Mouse (Mus musculus): ENCODE results near the gene Nfkb2. TPM values are rescaled to one million over a fixed set of nuclear protein-coding genes. Genes with fewer than 3 reads are reported as not detected.

The Nfkb2 gene
- total RNA-seq, 2 experiments from 2014 or later = 7.3 to 8.6 TPM

DNA sequence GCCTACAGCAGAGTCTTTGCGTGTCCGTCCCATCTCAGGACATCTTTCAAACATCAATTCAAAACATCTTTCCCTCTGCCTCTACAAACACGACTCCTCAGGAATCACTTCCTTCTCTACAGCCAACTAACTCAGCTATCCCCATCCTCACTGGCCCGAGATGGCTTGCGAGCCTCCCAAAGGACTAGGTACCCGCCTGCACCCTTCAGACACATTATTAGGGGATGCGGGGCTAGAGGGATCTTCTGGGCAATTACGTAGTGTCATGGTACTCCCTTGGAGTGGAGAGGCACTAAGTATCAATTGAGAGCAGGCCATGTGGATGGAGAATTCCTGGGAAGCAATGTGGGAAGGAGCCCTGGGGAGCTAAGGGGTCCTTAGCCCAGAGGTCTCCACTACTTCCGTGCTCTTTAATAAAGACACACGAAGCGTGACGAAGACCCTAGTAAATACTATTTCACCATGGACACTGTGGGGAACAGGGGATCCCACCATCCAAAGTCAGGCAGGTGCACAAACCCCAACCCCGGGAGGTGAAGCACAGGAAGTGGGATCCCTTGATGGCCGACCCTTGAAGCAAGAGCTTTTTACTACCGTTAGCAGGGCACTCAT is 33.7 kb downstream of the Nfkb2 start:
- intact Hi-C loops (cut with DNase I) = no loop called here
- DNase-seq = no peak

DNA sequence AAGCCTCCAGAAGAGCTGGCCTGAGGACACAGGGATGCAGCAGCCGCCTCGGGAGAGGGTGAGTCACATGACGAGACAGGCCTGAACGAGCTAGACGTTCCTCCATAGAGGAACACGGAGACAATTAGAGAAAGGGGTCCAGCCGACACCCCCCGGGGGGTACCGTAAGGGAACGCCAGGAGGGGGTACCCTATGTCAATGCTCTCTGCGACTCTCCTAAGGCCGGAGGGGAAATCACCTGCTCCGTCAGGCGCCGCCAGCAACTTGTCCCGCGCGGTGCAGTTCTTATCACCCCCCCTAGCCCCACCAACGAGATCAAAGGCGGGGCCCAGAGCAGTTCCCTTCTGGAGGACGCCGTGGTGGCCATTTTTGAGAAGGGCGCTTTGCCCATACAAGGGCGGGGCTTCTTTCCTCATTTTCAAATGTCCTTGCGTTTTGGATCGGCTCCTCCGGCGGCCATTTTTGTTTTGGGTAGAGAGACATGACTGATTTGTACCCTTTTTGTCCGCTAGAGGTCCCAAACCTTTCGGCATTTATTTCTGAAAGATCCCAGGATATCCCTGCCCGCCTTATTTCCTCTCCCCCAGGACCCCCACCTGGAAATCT is 34.3 kb downstream of the Nfkb2 start, which contains the start of gene Cuedc2:
Cuedc2 (minus strand) TSS at position 372 of the 606 bp plus-strand sequence.
- intact Hi-C loops (cut with DNase I) = no loop called here

GRCm38 (mm10) chr19:46338942-46339286 is 34.8 kb downstream of the Nfkb2 start:
- intact Hi-C loops (cut with DNase I) = no loop called here
- no peak for DNase-seq

More for the DNA sequence above, 34.3 kb downstream of the Nfkb2 start, which contains the start of gene Cuedc2:
- peak; percentile 95 to 100 for DNase-seq

- intact Hi-C loops (cut with DNase I) = no loop called here
- DNase-seq = no peak
Observed at GRCm38 (mm10) chr19:46339287-46339971, 35.3 kb downstream of the Nfkb2 start.

DNA sequence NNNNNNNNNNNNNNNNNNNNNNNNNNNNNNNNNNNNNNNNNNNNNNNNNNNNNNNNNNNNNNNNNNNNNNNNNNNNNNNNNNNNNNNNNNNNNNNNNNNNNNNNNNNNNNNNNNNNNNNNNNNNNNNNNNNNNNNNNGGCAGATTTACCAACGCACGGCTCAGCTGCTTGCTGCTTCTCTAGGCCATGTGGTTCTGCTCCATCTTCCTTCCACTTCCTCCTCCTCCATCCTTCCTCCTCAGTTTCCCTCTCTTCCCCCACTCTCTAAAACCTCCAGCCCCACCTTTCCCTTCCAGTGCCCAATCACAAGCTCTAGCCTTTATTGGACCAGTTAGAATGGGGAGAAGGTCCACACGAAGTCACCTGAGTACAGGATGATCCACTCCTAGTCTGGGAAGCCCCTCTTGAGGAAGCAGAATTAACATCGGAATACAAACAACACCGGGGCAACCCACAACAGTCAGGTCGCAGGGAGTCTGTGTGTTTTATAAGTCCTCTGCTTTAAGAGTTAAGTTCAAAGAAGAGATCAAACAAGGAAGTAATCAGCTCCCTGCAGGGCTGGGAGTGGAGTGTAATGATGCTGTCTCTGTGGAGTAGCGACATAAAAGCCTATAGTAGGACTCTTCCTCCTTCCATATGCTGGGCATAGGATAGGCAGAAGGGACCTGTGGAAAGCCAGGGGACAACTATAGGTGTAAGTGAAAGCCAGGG is 40.7 kb downstream of the Nfkb2 start:
- intact Hi-C loops (cut with DNase I) = loop anchor here (5.0 kb wide), 1 partner anchor 107 kb away; no protein-coding TSS in a partner anchor

DNA sequence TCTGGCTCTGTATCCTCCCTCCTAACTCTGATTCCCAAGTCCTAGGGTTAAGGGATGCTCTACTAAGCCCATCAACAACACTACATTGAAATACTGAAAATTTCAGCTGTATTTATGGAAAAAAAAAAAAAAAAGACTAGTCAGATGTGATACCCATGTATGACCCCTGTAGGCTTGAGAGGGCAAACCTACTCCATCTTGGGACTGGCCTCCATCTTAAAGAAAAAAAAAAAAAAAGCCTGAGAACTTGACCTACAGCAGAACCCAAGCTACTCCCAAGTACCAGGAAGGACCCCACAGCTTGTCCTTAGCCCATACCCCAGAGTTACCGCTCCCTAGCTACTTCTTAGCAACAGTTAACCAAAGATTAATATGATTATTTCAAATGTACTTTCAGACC is 43.0 kb downstream of the Nfkb2 start:
- intact Hi-C loops (cut with DNase I) = no loop called here
- DNase-seq = no peak

More for the DNA sequence above, 40.7 kb downstream of the Nfkb2 start:
- no peak for DNase-seq

DNA sequence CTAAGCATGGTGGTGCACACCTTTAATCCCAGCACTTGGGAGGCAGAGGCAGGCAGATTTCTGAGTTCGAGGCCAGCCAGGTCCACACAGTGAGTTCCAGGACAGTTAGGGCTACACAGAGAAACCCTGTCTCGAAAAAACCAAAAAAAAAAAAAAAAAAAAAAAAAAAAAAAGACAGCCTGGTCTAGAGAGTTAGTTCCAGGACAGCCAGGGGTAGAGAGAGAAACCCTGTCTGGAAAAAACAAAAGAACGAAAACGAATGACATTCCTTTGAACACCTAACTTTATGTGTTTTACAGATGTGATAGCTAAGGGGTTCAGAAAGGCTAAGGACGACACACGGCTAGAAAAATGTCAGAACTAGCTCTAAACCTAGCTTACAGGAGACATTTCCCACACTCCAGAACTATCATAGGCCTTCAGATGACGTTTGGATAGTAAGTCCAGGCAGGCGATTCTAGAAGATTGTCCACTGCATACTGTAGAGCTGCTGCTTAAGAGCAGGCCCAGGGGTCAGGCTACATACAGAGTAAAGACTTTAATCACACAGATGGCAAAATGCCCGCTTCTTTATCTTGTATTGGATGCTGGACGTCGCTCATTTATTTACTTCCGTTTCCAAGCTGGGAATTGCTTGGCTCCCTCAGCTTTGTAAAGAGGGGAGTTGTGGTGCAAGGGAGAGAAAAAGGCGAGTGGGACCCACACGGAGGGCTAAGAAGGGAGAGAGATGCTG is 44.0 kb downstream of the Nfkb2 start:
- no peak for DNase-seq
- intact Hi-C loops (cut with DNase I) = no loop called here

GRCm38 (mm10) chr19:46348761-46349458 is 44.8 kb downstream of the Nfkb2 start:
- intact Hi-C loops (cut with DNase I) = no loop called here
- peak; percentile 64 to 66 for DNase-seq

- intact Hi-C loops (cut with DNase I) = no loop called here
- no peak for DNase-seq
Observed at GRCm38 (mm10) chr19:46349550-46349949, 45.4 kb downstream of the Nfkb2 start.

GRCm38 (mm10) chr19:46350168-46350932 is 46.2 kb downstream of the Nfkb2 start, which contains the start of gene 2310034G01Rik:
Gene 2310034G01Rik (minus strand): TSS chr19:46350302.
- intact Hi-C loops (cut with DNase I) = no loop called here
- DNase-seq = no peak

GRCm38 (mm10) chr19:46356701-46357138 is 52.6 kb downstream of the Nfkb2 start:
- intact Hi-C loops (cut with DNase I) = no loop called here
- peak; percentile 54 to 68 for DNase-seq

DNA sequence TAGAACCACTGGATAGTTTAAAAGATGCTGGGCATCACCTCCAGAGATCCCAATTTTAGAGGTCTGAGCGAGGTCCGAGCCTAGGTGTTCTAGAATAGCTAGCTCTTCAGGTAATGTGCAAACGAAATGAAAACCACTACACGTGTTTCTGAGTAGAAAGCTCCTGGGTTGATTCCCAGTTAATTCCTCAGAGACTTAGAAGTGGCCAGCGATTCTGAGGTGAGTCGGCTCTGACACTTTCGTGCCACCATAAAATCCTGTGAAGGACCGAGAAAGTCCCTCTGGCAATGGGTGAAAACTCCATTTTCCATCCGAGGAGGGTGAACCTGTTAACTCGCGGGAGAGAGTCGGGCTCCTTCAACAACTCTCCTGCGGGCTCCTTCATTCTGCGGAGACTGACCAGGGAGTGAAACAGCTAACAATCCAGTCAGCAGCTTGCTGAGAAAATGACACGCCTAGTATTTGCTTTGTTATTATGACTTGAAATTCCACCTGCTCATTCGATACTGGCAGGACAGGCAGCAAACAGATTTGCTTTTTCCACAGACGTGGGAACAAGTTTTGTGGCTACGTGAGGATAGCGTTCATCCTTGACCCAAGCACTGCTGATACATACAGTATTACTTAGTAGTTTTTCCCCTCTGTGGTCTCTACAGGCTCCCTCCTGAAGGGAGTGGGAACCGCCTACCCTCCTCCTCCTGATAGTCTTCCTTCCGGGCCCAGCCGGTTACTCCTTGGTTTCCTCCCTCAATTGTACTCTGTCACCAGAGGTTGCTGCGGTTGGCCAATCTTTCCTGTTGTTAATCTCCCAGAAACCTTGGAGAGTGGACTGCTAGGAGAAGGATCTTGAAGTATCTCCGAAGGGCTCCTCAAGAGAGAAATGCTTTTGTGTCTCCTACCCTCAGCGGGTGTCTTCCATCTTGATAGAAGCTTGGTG is 53.5 kb downstream of the Nfkb2 start:
- DNase-seq = no peak
- intact Hi-C loops (cut with DNase I) = no loop called here

GRCm38 (mm10) chr19:46358381-46358780 is 54.3 kb downstream of the Nfkb2 start:
- intact Hi-C loops (cut with DNase I) = no loop called here
- DNase-seq = no peak

Small RNA genes lying within 50 kb of the gene (microRNA-seq; reads per million reads assigned to microRNA genes)
- 0 to 0.72 reads per million in 2 experiments for gene Mir146b

Other genes starting within 250 kb of the Nfkb2 start
- gene Nolc1, start 228.5 kb upstream of the Nfkb2 start, total RNA-seq (2021) = 10 to 100 TPM; 15.7 to 20.4 TPM
- gene Elovl3, start 172.4 kb upstream of the Nfkb2 start, total RNA-seq (2021) = not detected
- 1 to 10 TPM; 5.0 to 9.7 TPM for gene Pitx3, start 156.0 kb upstream of the Nfkb2 start, total RNA-seq (2021)
- gene Gbf1, start 151.8 kb upstream of the Nfkb2 start, total RNA-seq (2021) = 10 to 100 TPM; 42.9 to 48.0 TPM
- under 1 TPM; 0.51 to 0.62 TPM for gene Psd, start 22.8 kb downstream of the Nfkb2 start, total RNA-seq (2021)
- 1 to 10 TPM; 2.7 to 2.9 TPM for gene Fbxl15, start 23.9 kb downstream of the Nfkb2 start, total RNA-seq (2021)
- 10 to 100 TPM; 55.9 to 56.4 TPM for gene Cuedc2, start 34.4 kb downstream of the Nfkb2 start, total RNA-seq (2021)
- 1 to 10 TPM in 1 of 2 experiments, under 1 TPM in 1; 0.79 to 1.1 TPM for gene Mfsd13a, start 36.8 kb downstream of the Nfkb2 start, total RNA-seq (2021)
- under 1 TPM; 0.25 to 0.38 TPM for gene 2310034G01Rik, start 46.0 kb downstream of the Nfkb2 start, total RNA-seq (2021)
- gene Actr1a, start 91.4 kb downstream of the Nfkb2 start, total RNA-seq (2021) = 10 to 100 TPM; 49.4 to 51.8 TPM
- gene Sufu, start 92.6 kb downstream of the Nfkb2 start, total RNA-seq (2021) = 1 to 10 TPM; 4.6 to 5.1 TPM
- gene Trim8, start 197.4 kb downstream of the Nfkb2 start, total RNA-seq (2021) = 10 to 100 TPM; 19.0 to 19.2 TPM